Mouse (Mus musculus) ES-E14 (cell line): ENCODE data around the gene Dpep2nb.

Experiments
- CHD2 ChIP-seq: IDR thresholded peaks from 2 replicates; pipeline ENCODE4 v1.6.1; 2014; ENCODE audit warnings: mild to moderate bottlenecking, low read depth, low read length, inconsistent platforms
- HCFC1 ChIP-seq: IDR thresholded peaks from 2 replicates; pipeline ENCODE4 v1.6.1; 2012; ENCODE audit warnings: low read length, inconsistent platforms, borderline replicate concordance; ENCODE audit not compliant: insufficient read depth
- ZC3H11A ChIP-seq: IDR thresholded peaks from 2 replicates; pipeline ENCODE4 v1.6.1; 2012; ENCODE audit warnings: low read depth, mild to moderate bottlenecking, inconsistent platforms, low read length, borderline replicate concordance
- ZNF384 ChIP-seq: IDR thresholded peaks from 2 replicates; pipeline ENCODE4 v1.6.1; 2012; ENCODE audit warnings: low read depth, low read length, inconsistent platforms

DNA sequence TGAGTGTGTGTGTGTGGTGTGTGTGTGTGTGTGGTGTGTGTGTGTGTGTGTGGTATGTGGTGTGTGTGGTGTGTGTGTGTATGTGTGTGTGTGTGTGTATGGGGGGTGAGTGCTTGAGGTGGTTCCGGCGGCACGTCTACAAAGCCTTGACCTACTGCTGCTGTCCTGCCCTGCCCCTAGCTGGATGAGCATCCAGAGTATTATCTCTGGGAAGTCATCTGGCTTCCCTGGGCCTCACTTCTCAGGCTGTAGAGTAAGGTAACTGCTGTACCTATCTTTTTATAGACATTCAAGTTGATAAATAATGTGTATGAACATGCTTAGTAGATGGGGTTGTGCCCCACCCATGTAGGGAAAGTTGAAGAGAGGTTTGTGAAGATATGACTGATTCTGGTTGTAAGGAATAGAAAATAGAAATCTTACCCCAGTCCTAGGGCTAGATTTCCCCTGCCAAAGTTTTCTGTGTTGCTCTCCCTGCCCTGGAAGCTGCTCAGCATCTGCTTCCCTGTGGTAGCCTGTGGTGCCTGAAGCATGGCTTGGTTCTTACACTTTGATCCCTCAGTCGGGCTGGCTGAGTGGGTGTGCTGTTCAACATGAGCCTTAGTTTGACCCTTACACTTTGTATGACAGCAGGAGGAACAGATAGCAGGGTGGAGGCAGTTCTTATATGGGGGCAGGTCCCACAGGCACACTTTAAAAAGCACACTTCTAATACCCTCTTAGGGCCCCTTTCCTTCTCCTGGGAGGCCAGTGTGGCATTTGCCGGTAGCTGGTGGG, 42.3 kb upstream of the Dpep2nb start:
- TF ChIP-seq HCFC1 (no peak), ZNF384 (no peak), ZC3H11A (no peak), CHD2 (no peak)
